Mouse (Mus musculus) intestine, embryonic 16.5 days (tissue): ENCODE data around the gene Dmap1. TPM values are rescaled to one million over a fixed set of nuclear protein-coding genes. Genes with fewer than 3 reads are reported as not detected.

Experiments used
- ATAC-seq: fragments of 200-750 bp; cut with Nextera tagmentation; 2 replicates; pipeline ENCODE4 v1.8.0; 2017; ENCODE audit warnings: moderate TSS enrichment, moderate library complexity
- H3K27ac ChIP-seq: fragments of 300-500 bp; sonication (generic); 2 replicates; pipeline ENCODE4 v1.5.1; 2014; ENCODE audit warnings: mild to moderate bottlenecking, low read length
- H3K27me3 ChIP-seq: fragments of 300-500 bp; sonication (generic); replicated peaks from 2 replicates; pipeline ENCODE4 v1.6.1; 2014; ENCODE audit warnings: low read length, control low read depth, mixed read lengths; ENCODE audit not compliant: control insufficient read depth, insufficient read depth
- H3K36me3 ChIP-seq: fragments of 300-500 bp; sonication (generic); 2 replicates; pipeline ENCODE4 v1.6.1; 2014; ENCODE audit warnings: low read length, control low read depth; ENCODE audit not compliant: control insufficient read depth, insufficient read depth
- H3K4me1 ChIP-seq: fragments of 300-500 bp; sonication (generic); 2 replicates; pipeline ENCODE4 v1.6.1; 2014; ENCODE audit warnings: low read length, control low read depth, mixed read lengths; ENCODE audit not compliant: control insufficient read depth, insufficient read depth
- H3K4me2 ChIP-seq: fragments of 300-500 bp; sonication (generic); 2 replicates; pipeline ENCODE4 v1.6.1; 2014; ENCODE audit warnings: low read depth, low read length, control low read depth
- H3K4me3 ChIP-seq: fragments of 300-500 bp; sonication (generic); 2 replicates; pipeline ENCODE4 v1.5.1; 2014; ENCODE audit warnings: mild to moderate bottlenecking, low read length
- H3K9ac ChIP-seq: fragments of 300-500 bp; sonication (generic); 2 replicates; pipeline ENCODE4 v1.6.1; 2014; ENCODE audit warnings: low read depth, low read length
- H3K9me3 ChIP-seq: fragments of 300-500 bp; sonication (generic); 2 replicates; pipeline ENCODE4 v1.6.1; 2016; ENCODE audit warnings: low read length, control low read depth; ENCODE audit not compliant: control insufficient read depth
- WGBS: fragments of 180-500 bp; shearing (Covaris S2); extraction: QIAGEN DNeasy Blood & Tissue Kit; methylation state at CpG from one replicate; pipeline ENCODE4 v1.1.7; 2014; 5-methylcytosine and 5-hydroxymethylcytosine counted together
- polyA plus RNA-seq: library from polyadenylated mRNA; unstranded; fragments of >200 nt; fragmentation: Nextera tagmentation; extraction: Ambion mirVana; gene quantifications from 2 replicates; pipeline ENCODE4 v1.2.1, GENCODE M21; 2015

Dmap1 gene
- polyA plus RNA-seq, 1 experiment from 2014 or later, result 45.0 TPM

DNA sequence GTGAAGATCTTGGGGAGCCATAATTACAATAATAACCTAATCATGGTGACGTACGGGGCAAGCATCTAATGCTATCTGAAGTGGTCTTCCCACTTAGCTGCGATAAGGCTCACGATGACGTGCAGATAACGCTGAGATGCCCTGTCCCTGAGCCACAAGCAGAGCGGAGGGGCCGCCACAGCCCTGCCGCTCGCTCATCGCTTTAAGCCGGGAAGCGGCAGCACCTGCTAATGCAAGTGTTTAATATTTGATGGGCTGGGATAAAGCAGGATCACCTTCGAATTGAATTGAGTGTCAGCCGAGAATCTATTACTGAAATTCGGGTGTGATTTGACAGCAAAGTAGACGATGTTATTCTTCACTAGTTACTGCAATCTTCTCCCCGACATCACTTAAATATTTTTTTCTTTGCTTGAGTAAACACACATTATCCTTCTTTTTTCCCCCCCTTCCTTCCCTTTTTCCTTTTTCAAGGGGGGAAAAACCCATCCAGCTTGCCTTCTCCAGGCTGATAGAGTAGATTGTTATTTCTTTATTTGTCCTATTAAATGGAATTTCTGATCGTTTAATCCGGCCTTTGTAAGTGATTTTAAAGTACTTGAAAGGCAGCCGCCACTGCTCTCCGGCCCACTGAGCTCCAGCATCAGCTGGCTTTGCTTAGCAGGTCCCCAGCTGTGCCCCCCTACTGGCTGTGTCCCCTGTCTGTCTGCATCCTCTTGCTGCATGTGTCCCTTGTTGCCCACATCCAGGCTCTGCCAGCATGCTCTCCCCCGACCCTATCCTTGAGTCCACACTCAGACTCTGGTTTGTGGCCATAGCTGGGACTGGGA, 34.9 kb downstream of the Dmap1 start:
- Histone ChIP-seq H3K4me1 (peaks cover 22% of the 10 kb centered on the region), H3K4me2 (no peak overlapping the region), H3K27ac (no peak overlapping the region), H3K36me3 (peaks cover 2% of the 10 kb centered on the region; the same call in 1 of the 2 replicates), H3K27me3 (no peaks in the 10 kb centered on the region), H3K9me3 (no peaks in the 10 kb centered on the region), H3K4me3 (no peak overlapping the region), H3K9ac (no peak overlapping the region)
- no peak for ATAC-seq
- WGBS, result 72% methylated on average over 23 of the region's 23 CpGs

DNA sequence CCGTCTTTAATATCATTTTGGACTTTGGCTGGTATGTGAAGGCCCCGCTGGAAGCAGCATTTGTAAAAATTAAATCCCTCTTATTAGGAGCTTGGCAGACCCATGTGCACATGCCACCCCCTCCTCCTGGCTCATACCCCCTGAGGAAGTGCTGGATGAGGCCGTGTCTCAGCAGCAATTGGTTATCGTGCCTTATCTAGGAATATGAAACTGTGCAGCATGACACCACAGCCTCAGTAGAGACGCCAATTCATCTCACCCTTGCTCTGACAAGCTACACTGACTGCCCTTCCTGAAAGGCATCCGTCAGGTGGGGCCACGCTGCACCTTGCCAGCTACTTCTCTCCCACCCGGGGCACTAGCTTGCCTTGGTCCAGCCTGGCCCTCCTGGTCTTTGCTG, 35.6 kb downstream of the Dmap1 start:
- Histone ChIP-seq H3K36me3 (peaks cover 2% of the 10 kb centered on the region; the same call in 1 of the 2 replicates), H3K4me2 (no peak overlapping the region), H3K27me3 (no peaks in the 10 kb centered on the region), H3K9ac (no peak overlapping the region), H3K9me3 (no peaks in the 10 kb centered on the region), H3K27ac (peak overlapping the region; percentile 45; the same call in 1 of the 2 replicates), H3K4me3 (no peak overlapping the region), H3K4me1 (peaks cover 24% of the 10 kb centered on the region)
- 63% methylated on average over 8 of the region's 8 CpGs for WGBS
- peak; percentile 17; the same call in 1 of the 2 replicates for ATAC-seq

DNA sequence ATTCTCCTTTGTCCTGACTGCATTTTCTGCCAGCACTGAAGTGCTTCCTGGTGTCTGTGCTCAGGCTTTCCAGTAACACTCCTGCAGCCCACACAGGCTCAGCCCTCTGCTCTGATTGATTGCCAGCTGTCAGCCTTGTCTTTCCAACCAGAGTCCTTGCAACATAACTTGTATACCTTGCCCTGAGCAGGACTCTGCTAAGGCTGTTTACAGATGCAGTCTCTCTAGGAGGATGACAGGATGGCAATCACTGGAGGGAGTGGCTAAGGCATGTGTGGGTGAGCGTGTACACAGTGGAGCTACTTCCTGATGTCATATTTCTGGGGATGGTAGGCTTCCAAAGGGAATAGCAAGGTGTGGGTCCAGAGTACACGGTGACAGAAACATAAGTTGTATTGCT, 36.2 kb downstream of the Dmap1 start:
- Histone ChIP-seq H3K27ac (peak overlapping the region; percentile 45), H3K4me2 (no peak overlapping the region), H3K4me3 (no peak overlapping the region), H3K27me3 (no peaks in the 10 kb centered on the region), H3K4me1 (peaks cover 30% of the 10 kb centered on the region), H3K36me3 (peaks cover 2% of the 10 kb centered on the region; the same call in 1 of the 2 replicates), H3K9ac (no peak overlapping the region), H3K9me3 (no peaks in the 10 kb centered on the region)
- 50% methylated on average over 2 of the region's 2 CpGs for WGBS
- ATAC-seq, result peak; percentile 85

DNA sequence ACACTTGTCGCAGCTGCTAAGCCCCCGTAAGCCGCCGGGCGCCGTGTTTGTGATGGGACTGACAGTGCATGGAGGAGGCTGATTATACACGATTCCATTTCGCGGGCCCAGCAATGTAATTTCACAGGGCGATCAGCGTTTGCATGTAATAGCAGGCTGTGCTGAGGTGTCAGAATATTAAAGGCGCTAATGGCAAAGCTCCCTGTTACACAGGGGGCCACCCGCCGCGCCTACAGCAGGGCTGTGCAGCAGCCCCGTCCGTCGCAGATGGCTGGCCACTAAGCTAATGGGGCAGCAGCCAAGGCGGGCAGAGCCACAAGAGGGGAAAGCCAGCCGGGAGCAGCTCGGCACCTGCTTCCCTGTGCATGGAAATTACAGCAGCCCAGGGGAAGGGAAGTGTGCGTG, 37.0 kb downstream of the Dmap1 start:
- Histone ChIP-seq H3K27ac (no peak overlapping the region), H3K27me3 (no peaks in the 10 kb centered on the region), H3K4me1 (peaks cover 30% of the 10 kb centered on the region), H3K4me2 (no peak overlapping the region), H3K9ac (no peak overlapping the region), H3K4me3 (no peak overlapping the region), H3K36me3 (peaks cover 2% of the 10 kb centered on the region; the same call in 1 of the 2 replicates), H3K9me3 (no peaks in the 10 kb centered on the region)
- 64% methylated on average over 22 of the region's 22 CpGs for WGBS
- no peak for ATAC-seq

DNA sequence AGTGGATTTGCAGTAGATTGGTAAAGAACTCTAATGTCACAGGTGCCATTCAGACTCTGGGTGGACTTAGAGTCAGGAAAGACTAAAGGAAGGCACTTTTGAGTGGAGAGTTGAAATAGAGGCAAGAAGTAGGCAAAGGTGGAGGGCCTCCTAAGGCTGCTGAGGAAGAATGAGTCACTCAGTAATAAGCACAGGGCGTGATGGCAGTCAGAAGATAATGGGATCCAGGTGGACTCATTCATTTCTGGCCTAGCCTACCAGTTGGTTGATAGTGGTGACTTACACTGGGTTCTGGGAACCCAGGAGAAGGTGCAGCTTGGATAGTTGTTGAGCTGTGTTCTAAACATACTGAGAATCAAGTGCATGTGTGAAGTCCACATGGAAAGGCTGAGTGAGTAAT, 40.3 kb downstream of the Dmap1 start:
- peak overlapping the region; percentile 2; the same call in 1 of the 2 replicates for H3K27ac ChIP-seq
- H3K27me3 ChIP-seq, result no peaks in the 10 kb centered on the region
- H3K36me3 ChIP-seq, result no peaks in the 10 kb centered on the region
- H3K9me3 ChIP-seq, result no peaks in the 10 kb centered on the region
- peaks cover 30% of the 10 kb centered on the region for H3K4me1 ChIP-seq
- 56% methylated on average over 1 of the region's 1 CpGs for WGBS
- H3K4me3 ChIP-seq, result no peak overlapping the region
- peak; percentile 74 for ATAC-seq
- H3K4me2 ChIP-seq, result no peak overlapping the region
- no peak overlapping the region for H3K9ac ChIP-seq

DNA sequence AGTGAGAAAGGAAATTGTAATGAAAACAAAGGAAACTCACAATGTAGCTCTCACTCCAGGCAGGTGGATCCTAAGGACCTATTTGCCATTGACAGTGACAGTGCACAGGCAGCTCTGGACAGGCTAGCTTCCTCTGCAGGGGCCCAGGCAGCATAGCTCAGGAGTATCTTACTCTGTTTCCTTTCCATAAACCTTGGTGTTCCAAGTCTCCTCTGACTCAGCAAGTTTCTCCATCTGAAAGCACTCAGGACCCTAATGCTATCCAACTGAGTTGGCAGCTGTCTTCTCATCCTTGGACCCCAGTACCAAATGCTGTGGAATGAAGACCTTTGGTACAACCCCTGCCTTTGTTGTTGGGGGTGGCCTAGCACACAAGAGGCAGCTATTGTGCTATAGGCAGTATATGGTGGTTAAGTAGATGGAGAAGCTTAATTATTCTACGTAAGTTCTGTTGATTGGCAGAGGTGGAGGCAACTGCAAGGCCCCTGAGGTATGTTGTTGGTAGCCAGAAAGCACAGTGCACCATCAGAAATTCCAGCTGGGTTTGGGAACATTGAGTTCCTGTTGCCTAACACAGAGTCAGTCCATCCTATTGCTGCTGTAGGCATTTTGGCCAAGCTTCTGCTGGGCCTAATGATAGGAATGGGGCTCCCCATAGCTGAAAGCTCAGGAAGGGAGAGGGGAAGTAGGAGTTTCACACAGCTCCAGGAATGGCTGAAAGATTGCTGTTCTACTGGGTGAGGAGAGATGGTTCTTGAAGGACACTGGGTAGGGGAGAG, 41.0 kb downstream of the Dmap1 start:
- Histone ChIP-seq H3K4me3 (no peak overlapping the region), H3K36me3 (no peaks in the 10 kb centered on the region), H3K27me3 (no peaks in the 10 kb centered on the region), H3K4me2 (no peak overlapping the region), H3K4me1 (peaks cover 26% of the 10 kb centered on the region), H3K9me3 (no peaks in the 10 kb centered on the region), H3K27ac (peak overlapping the region; percentile 2; the same call in 1 of the 2 replicates), H3K9ac (no peak overlapping the region)
- 90% methylated on average over 1 of the region's 1 CpGs for WGBS
- ATAC-seq, result no peak

DNA sequence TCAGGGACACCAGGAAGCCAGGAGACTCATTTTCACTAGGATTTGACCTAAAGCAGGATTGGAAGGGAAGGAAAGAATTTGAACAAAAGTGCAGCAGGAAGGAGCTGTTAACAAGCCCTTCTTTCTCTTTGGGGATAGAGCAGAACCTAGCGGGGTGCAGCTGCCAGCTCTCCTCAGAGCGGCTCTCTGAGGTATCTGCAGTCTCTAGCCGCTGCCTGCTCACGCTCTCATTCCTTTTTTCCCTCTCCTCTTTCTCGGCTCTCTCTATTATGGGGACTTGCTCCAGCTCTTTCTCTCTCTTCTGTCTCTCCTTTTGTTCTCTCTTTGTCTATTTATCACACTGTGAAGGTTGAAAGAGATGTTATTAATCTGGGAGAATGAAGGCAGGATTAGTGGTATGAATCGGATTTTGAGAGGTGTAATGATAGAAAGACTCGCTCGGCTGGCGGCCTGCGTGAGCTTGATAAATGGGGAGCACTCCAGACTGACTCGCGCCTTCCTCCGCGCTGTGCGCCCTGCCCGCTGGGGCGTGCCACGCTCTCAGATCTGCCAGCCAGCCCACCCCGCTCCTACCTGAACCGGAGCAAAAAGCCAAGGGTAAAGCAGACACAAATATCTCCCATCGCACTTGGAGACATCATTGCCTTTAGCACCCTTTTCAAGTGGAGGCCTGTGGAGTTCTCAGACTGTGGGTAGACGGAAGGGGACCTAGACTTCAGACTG, 45.0 kb downstream of the Dmap1 start:
- WGBS, result 76% methylated on average over 22 of the region's 22 CpGs
- no peaks in the 10 kb centered on the region for H3K9me3 ChIP-seq
- H3K4me3 ChIP-seq, result no peak overlapping the region

DNA sequence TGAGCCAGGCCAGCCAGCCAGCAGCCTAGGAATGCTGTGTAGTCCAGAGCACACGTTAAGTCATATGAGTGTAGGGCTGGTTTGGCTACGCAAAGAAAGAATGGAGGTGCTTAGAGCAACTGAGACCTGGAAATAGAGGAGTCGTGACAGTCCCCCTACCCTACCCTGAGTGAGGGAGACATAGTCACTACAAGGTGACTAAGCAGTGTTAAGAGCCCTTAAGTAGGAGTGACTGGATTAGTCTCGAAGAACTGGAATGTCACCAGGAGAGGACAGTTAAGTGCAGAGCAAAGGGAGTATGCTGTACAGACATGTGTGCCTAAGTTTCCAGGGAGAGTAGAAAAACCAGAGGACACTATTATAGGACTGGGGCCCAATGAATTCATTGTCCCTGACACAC, 45.9 kb downstream of the Dmap1 start:
- H3K36me3 ChIP-seq, result no peaks in the 10 kb centered on the region
- H3K27ac ChIP-seq, result no peak overlapping the region
- H3K9me3 ChIP-seq, result no peaks in the 10 kb centered on the region
- WGBS, result 86% methylated on average over 4 of the region's 4 CpGs
- H3K9ac ChIP-seq, result no peak overlapping the region
- peaks cover 21% of the 10 kb centered on the region for H3K4me1 ChIP-seq
- no peak overlapping the region for H3K4me3 ChIP-seq
- H3K4me2 ChIP-seq, result no peak overlapping the region
- ATAC-seq, result no peak
- H3K27me3 ChIP-seq, result no peaks in the 10 kb centered on the region

More for the DNA sequence above, 45.0 kb downstream of the Dmap1 start:
- H3K4me1 ChIP-seq, result peaks cover 24% of the 10 kb centered on the region
- no peak for ATAC-seq
- no peak overlapping the region for H3K27ac ChIP-seq
- no peak overlapping the region for H3K4me2 ChIP-seq
- H3K9ac ChIP-seq, result no peak overlapping the region
- H3K27me3 ChIP-seq, result no peaks in the 10 kb centered on the region
- no peaks in the 10 kb centered on the region for H3K36me3 ChIP-seq

DNA sequence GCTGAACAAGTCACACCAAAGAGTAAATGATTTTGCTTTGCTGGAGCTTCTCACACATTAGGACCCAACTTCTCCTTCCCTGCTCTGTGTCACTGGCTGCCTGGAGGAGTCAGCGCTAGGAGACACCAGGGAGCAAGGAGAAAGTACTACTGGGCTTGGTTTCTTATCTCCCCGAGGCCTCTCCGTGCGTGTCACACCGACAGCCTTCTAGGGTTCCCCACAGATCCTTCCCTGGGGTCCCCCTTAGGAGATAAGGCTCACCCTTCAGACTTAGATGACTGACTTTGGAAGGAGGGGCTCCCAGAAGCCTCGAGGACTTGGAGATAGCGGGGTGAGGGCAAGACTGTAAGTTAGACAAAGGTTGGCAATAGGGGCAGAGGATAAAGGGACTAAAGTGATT, 47.4 kb downstream of the Dmap1 start:
- Histone ChIP-seq H3K4me1 (peaks cover 30% of the 10 kb centered on the region), H3K9ac (no peak overlapping the region)

More for the DNA sequence above, 47.4 kb downstream of the Dmap1 start:
- WGBS, result 63% methylated on average over 7 of the region's 7 CpGs
- Histone ChIP-seq H3K4me2 (no peak overlapping the region), H3K9me3 (no peaks in the 10 kb centered on the region), H3K36me3 (no peaks in the 10 kb centered on the region), H3K27me3 (no peaks in the 10 kb centered on the region), H3K4me3 (no peak overlapping the region), H3K27ac (no peak overlapping the region)
- peak; percentile 34; the same call in 1 of the 2 replicates for ATAC-seq
